Mouse (Mus musculus) heart, postnatal 14 days (tissue): Measurements from ENCODE around the gene Tmem145. TPM values are rescaled to one million over a fixed set of nuclear protein-coding genes. Genes with fewer than 3 reads are reported as not detected.
"Not testable (repeated sequence)": the region's sequence is repeated elsewhere in the genome, so short reads cannot be mapped to it uniquely, and the experiment has no call there.

Experiments used
- DNase-seq, 2 experiments: peaks; one replicate each; pipeline ENCODE4 v3.0.0; 2021 to 2022
- intact Hi-C: fragments of 180-260 bp; cut with DNase I; formaldehyde crosslinking; loops from one replicate; pipeline ENCODE4 v1.15.1; 2025
- long read RNA-seq, 2 experiments: library from polyadenylated mRNA; stranded (forward); transcript quantifications; one replicate each; pipeline ENCODE4 v2.0.0; 2021
- total RNA-seq, 2 experiments: library from RNA; stranded (reverse); gene quantifications; 2 replicates each; pipeline ENCODE4 v1.2.3; 2021

Gene Tmem145
- total RNA-seq = not detected
- long read RNA-seq, experiment 1 = 0 reads
- long read RNA-seq, experiment 2 = 0 reads

DNA sequence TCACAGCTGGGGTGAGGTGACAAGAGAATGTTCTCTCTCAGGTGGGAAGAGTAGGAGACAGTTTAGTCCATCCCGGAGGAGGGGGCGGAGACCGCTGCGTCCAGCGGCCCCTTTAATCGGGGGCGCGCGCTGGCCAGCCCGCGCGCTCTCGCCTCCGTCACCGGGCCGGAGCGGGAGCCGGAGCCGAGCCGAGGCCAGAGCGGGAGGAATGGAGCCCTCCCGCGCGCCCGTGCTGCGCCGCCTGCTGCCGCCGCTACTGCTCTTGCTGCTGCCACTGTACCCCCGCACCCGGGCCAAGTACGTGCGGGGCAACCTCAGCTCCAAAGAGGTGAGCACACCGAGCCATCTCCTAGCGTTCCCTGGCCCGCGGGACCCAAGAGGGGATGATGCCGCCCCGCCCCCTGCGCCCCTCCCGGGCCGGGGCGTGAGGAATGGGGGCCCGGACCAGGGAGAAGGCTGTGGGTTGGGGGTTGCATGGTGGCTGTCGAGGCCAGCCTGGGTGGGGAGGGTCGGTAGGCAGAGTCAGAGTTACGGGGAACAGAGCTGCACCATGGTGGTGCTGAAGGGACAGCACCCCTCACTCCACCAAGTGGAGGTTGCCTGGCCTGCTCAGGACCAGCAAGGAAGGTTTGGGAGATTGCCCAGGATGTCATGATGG, at the start of gene Tmem145:
Gene Tmem145 (plus strand): TSS at position 151 of the 658 bp plus-strand sequence.
- intact Hi-C loops = no loop called here
- DNase-seq = peak; percentile 51 to 68

GRCm38 (mm10) chr7:25261896-25262295, 44.0 kb upstream of the Tmem145 start:
- intact Hi-C loops = no loop called here
- DNase-seq = no peak

GRCm38 (mm10) chr7:25263968-25264870, 41.7 kb upstream of the Tmem145 start:
- DNase-seq = no peak
- intact Hi-C loops = no loop called here

DNA sequence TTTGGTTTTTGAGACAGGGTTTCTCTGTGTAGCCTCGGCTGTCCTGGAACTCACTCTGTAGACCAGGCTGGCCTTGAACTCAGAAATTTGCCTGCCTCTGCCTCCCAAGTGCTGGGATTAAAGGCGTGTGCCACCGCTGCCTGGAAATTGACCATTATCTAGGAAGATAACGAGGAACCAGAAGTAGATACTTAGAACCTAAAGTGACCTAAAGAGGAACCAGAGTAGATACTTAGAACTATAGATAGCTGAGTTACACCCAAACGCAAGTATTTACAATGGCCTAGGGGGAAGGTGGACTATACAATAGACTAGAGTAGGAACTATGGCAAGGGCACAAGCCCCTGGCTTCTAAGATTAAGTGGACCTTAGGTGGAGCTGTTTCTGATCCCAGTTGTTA, 40.2 kb upstream of the Tmem145 start:
- DNase-seq = not testable (repeated sequence)
- intact Hi-C loops = loop anchor here (2.0 kb wide), 1 partner anchor 13 kb away; no protein-coding TSS in a partner anchor

DNA sequence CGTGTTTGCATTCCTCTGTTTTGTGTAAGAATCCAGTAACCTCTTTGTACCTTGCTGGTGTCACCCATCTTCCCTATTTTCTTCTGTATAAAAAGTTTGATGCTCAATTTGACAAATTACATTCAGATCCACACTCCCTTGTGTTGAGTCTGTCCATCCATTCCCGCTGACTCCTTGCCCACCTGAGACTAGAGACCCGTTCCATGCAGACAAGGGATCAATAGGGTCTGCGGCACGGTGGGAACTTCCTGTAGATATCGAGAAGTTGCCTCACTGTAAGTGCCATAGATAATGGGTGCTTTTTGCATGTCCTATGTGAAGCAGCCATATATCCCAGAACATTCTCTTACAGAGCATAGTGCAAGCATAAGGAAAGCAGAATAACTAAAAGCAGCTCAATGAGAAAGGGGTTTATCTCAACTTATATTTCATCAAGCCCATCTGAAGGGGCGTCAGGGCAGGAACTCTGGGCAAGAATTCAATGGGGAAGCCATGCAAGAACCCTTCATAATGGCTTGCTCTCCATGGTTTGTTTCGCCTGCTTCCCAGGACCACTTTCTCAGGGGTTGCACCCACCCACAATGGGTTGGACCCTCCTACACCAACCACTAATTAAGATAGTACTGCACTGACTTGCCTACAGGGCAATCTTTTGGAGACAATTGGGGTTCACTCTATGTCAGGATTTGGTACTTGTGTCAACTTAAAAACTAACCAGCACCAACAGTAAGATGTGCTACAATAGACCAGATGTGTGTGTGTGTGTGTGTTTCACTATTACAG, 39.5 kb upstream of the Tmem145 start:
- intact Hi-C loops = loop anchor here (2.0 kb wide), 1 partner anchor 14 kb away; no protein-coding TSS in a partner anchor
- DNase-seq = no peak

GRCm38 (mm10) chr7:25267301-25267750, 38.6 kb upstream of the Tmem145 start, which contains the start of gene Cic:
Cic (plus strand) TSS chr7:25267704.
- peak; percentile 96 to 98 for DNase-seq
- intact Hi-C loops = loop anchor here (2.0 kb wide), 1 partner anchor 15 kb away; no protein-coding TSS in a partner anchor

GRCm38 (mm10) chr7:25267751-25268463, 38.0 kb upstream of the Tmem145 start:
- intact Hi-C loops = loop anchor here (2.0 kb wide), 1 partner anchor 15 kb away; no protein-coding TSS in a partner anchor
- peak; percentile 98 to 99 for DNase-seq

DNA sequence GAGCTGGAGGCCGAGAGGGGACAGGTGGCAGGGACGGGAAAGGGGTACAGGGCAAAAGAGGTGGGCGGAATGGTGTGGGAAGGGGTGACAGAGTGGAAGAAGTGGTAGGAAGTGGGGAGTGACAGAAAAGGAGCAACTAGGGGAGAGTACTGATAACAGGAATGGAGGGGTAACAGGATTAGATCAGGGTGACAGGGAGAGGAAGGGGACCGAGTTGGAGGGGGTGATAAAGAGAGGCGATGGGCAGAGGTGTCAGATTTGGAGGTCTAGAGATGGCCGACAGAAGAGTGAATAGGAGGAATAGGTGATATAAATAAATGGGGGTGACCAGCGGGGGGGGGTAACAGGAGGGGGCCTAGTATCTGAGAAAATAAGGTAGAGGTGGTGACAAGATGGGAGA, 37.3 kb upstream of the Tmem145 start:
- intact Hi-C loops = no loop called here

GRCm38 (mm10) chr7:25269029-25269428, 36.9 kb upstream of the Tmem145 start:
- intact Hi-C loops = no loop called here
- DNase-seq = no peak

More for the DNA sequence above, 37.3 kb upstream of the Tmem145 start:
- no peak for DNase-seq

DNA sequence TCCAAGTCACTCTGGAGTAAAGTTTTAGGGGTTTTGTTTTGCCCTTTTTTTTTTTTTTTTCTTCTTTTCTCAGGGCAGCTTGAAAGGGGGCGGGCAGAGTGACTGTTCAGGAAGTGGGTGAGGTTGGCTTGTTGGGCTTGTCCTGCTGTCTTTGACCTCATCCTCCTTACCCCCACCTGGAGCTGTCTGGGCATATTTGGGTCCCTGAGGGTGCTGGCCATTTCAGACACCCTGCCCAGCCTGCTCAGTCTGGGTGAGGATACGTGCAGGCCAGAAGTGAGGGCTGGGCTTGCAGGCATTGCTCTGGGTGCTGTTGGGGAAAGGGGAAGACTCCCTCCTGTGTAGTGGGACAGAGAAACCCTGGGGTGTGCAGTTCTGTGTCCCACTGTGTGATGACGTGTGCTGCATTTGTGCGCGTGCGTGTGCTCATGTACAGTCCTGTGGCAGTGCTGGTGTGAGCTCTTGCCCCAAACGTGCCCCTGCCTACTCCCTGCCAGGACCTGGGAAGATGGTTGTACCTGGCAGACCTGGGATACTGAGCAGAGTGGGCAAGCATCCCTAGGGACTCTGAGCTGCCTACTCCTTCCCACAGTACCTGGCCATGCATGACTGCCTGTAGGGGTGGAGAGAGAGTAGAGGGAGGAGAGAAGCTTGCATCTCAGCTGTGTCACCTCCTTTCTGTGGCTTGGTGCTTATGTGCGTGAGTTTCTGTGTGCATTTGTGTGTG, 36.2 kb upstream of the Tmem145 start:
- intact Hi-C loops = no loop called here
- DNase-seq = peak in 1 of 2 experiments; percentile 5

- peak in 1 of 2 experiments; percentile 1 for DNase-seq
- intact Hi-C loops = no loop called here
These were observed 35.0 kb upstream of the Tmem145 start for GRCm38 (mm10) chr7:25270652-25271633.

DNA sequence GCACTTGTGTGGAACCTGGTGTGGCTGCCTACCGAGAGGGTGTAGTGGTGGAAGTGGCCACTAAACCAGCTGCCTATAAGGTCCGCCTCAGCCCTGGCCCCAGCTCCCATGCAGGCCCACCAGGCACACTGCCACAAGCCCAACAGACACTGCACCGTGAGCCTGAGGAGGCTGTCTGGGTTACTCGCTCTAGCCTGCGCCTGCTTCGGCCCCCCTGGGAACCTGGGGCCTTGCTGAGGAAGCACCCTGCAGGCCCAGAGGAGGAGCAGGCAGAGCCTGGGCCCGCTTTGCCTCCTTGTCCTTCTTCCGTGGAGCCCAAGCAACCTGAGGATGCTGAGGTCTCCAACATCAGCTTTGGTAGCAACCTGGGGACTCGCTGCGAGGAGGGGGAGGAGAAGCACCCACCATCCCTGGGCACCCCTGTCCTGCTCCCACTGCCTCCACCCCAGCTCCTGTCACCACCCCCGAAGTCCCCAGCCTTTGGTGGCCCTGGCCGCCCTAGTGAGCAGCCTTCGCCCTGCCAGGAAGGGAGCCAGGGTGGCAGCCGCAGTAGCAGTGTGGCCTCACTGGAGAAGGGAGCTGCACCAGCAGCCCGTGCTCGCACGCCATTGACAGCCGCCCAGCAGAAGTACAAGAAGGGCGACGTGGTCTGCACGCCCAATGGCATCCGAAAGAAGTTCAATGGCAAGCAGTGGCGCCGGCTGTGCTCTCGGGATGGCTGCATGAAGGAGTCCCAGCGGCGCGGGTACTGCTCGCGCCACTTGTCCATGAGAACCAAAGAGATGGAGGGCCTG, 34.1 kb upstream of the Tmem145 start:
- intact Hi-C loops = no loop called here
- DNase-seq = peak in 1 of 2 experiments; percentile 2

DNA sequence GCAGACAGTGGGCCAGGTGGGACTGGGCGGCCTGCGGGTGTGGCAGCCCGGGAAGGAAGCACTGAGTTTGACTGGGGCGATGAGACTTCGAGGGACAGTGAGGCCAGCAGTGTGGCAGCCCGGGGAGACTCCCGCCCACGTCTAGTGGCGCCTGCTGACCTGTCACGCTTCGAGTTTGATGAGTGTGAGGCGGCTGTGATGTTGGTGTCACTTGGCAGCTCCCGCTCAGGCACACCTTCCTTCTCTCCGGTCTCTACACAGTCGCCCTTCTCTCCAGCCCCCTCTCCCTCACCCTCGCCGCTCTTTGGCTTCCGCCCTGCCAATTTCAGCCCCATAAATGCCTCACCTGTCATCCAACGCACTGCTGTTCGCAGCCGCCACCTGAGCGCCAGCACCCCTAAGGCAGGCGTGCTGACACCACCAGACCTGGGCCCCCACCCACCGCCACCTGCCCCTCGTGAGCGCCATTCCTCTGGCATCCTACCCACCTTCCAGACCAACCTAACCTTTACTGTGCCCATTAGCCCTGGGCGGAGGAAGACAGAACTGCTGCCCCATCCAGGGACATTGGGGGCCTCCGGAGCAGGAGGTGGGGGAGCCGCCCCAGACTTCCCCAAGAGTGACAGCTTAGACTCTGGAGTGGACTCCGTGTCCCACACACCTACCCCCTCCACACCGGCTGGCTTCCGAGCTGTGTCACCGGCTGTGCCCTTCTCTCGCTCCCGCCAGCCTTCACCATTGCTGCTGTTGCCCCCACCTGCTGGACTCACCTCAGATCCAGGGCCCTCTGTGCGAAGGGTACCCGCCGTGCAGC, 33.3 kb upstream of the Tmem145 start:
- DNase-seq = peak in 1 of 2 experiments; percentile 3
- intact Hi-C loops = no loop called here

DNA sequence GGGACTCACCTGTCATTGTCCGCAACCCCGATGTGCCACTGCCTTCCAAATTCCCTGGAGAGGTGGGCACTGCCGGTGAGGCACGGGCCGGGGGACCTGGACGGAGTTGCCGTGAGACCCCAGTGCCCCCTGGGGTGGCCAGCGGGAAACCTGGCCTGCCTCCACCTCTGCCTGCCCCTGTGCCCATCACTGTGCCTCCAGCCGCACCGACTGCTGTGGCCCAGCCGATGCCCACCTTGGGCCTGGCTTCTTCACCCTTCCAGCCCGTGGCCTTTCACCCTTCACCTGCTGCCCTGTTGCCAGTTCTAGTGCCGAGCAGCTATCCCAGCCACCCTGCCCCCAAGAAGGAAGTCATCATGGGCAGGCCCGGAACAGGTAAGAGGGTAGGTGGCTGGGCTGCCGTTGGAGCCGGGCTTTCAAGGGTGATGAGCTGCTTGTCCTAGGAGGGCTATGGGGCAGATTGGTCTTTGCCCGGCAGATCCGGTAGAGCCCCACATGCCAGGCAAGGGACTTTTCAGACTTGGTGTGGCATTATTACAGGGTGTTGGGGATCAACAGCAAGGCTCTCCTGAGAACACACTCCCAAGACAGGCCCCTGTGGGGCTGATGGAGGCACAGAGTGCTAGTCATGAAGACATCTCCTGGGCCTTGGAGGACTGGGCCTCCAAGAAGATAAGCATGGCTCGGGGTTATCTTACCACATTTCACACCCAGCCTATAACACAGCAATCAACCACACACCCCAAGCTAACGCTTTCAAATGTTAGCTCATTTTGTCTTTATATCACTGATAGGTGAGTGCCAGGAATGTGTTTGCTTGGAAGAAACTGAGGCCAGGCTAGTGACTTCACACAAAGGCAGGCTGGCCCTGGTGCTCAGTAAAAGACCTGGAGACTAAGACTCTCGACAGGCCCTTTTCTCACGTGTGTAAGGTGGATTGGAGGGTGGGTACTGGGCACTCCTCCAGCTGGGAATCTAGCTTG, 32.4 kb upstream of the Tmem145 start:
- DNase-seq = peak in 1 of 2 experiments; percentile 1
- intact Hi-C loops = loop anchor here (1.0 kb wide), 1 partner anchor 13 kb away; no protein-coding TSS in a partner anchor

- peak in 1 of 2 experiments; percentile 2 for DNase-seq
- intact Hi-C loops = loop anchor here (1.0 kb wide), 1 partner anchor 14 kb away; no protein-coding TSS in a partner anchor
These were observed 31.3 kb upstream of the Tmem145 start for GRCm38 (mm10) chr7:25274571-25274970.
